Mouse (Mus musculus) right cerebral cortex, postnatal 25 days (tissue): Measurements from ENCODE around the gene Mfsd7a.

Source experiments
- DNase-seq: peaks from one replicate; pipeline ENCODE4 v3.0.0; 2022

Gene Mfsd7a

GRCm38 (mm10) chr5:108431196-108431595, 17.5 kb downstream of the Mfsd7a start:
- DNase-seq, result no peak

- peak; percentile 20 for DNase-seq
These were observed 21.5 kb downstream of the Mfsd7a start for GRCm38 (mm10) chr5:108427186-108427585.

- DNase-seq, result no peak
These were observed 25.3 kb downstream of the Mfsd7a start for GRCm38 (mm10) chr5:108423427-108423826.

- DNase-seq, result no peak
These were observed 25.9 kb downstream of the Mfsd7a start for GRCm38 (mm10) chr5:108422741-108423140.

GRCm38 (mm10) chr5:108414711-108415110, 34.0 kb downstream of the Mfsd7a start:
- no peak for DNase-seq

GRCm38 (mm10) chr5:108406977-108407376, 41.7 kb downstream of the Mfsd7a start:
- no peak for DNase-seq

- DNase-seq, result no peak
These were observed 43.2 kb downstream of the Mfsd7a start for GRCm38 (mm10) chr5:108405460-108405859.

- no peak for DNase-seq
These were observed 45.2 kb downstream of the Mfsd7a start for GRCm38 (mm10) chr5:108403453-108403852.
